Mouse (Mus musculus) heart, postnatal 10 days (tissue): ENCODE results near the gene Coq7. TPM values are rescaled to one million over a fixed set of nuclear protein-coding genes. Genes with fewer than 3 reads are reported as not detected.
A peak's percentile ranks its signal among the peaks of the same experiment; 100 is the strongest.

Source experiments
- DNase-seq, 2 experiments: peaks; one replicate each; pipeline ENCODE4 v3.0.0; 2021
- intact Hi-C: fragments of 180-260 bp; cut with DNase I; formaldehyde crosslinking; loops from one replicate; pipeline ENCODE4 v1.15.1; 2025
- total RNA-seq, 2 experiments: library from RNA; stranded (reverse); gene quantifications; 2 replicates each; pipeline ENCODE4 v1.2.3; 2021

Coq7 gene
- total RNA-seq, 2 experiments from 2014 or later: 103 to 108 TPM

- intact Hi-C loops: no loop called here
- no peak for DNase-seq
Observed at GRCm38 (mm10) chr7:118498984-118499783, 34.0 kb downstream of the Coq7 start.

GRCm38 (mm10) chr7:118494892-118495579 is 38.1 kb downstream of the Coq7 start:
- intact Hi-C loops: no loop called here
- no peak for DNase-seq

GRCm38 (mm10) chr7:118493892-118494291 is 39.3 kb downstream of the Coq7 start:
- intact Hi-C loops: no loop called here
- DNase-seq: no peak

- intact Hi-C loops: loop anchor here (1.0 to 2.0 kb wide), 2 partner anchors 27 to 41 kb away; no protein-coding TSS in a partner anchor
Observed at GRCm38 (mm10) chr7:118491431-118492147, 41.6 kb downstream of the Coq7 start, which contains the start of gene Itpripl2. Gene Itpripl2 (minus strand): TSS chr7:118491975.

GRCm38 (mm10) chr7:118490666-118491430 is 42.3 kb downstream of the Coq7 start:
- intact Hi-C loops: loop anchor here (1.0 to 2.0 kb wide), 2 partner anchors 27 to 40 kb away; no protein-coding TSS in a partner anchor
- peak; percentile 43 to 54 for DNase-seq

More at GRCm38 (mm10) chr7:118491431-118492147, 41.6 kb downstream of the Coq7 start, which contains the start of gene Itpripl2:
- DNase-seq: peak; percentile 87 to 90

- no peak for DNase-seq
- intact Hi-C loops: loop anchor here (2.0 kb wide), 1 partner anchor 39 kb away; no protein-coding TSS in a partner anchor
Observed at GRCm38 (mm10) chr7:118489706-118490665, 43.2 kb downstream of the Coq7 start.

GRCm38 (mm10) chr7:118488060-118488664 is 45.0 kb downstream of the Coq7 start:
- no peak for DNase-seq
- intact Hi-C loops: no loop called here

- intact Hi-C loops: no loop called here
- DNase-seq: no peak
Observed at GRCm38 (mm10) chr7:118486917-118487316, 46.2 kb downstream of the Coq7 start.

- intact Hi-C loops: no loop called here
- DNase-seq: no peak
Observed at GRCm38 (mm10) chr7:118483996-118484395, 49.2 kb downstream of the Coq7 start.

- DNase-seq: no peak
- intact Hi-C loops: no loop called here
Observed at GRCm38 (mm10) chr7:118482001-118482400, 51.2 kb downstream of the Coq7 start.

GRCm38 (mm10) chr7:118481047-118481810 is 51.9 kb downstream of the Coq7 start:
- peak; percentile 54 to 56 for DNase-seq
- intact Hi-C loops: no loop called here

GRCm38 (mm10) chr7:118480160-118480709 is 52.9 kb downstream of the Coq7 start:
- DNase-seq: no peak
- intact Hi-C loops: no loop called here

- intact Hi-C loops: no loop called here
- peak; percentile 84 to 86 for DNase-seq
Observed at GRCm38 (mm10) chr7:118478835-118479312, 54.3 kb downstream of the Coq7 start.

- no peak for DNase-seq
- intact Hi-C loops: no loop called here
Observed at GRCm38 (mm10) chr7:118476428-118476827, 56.7 kb downstream of the Coq7 start.

GRCm38 (mm10) chr7:118475008-118475705 is 58.0 kb downstream of the Coq7 start:
- peak; percentile 84 to 87 for DNase-seq
- intact Hi-C loops: no loop called here

- intact Hi-C loops: no loop called here
- no peak for DNase-seq
Observed at GRCm38 (mm10) chr7:118472886-118473285, 60.3 kb downstream of the Coq7 start.

GRCm38 (mm10) chr7:118468060-118468459 is 65.1 kb downstream of the Coq7 start:
- no peak for DNase-seq
- intact Hi-C loops: no loop called here
